In genomic region chr12:108244778-108245177, GRCm38 (mm10) we compare ENCODE assay signal across 8 mouse cellular contexts. TPM values are rescaled to one million over a fixed set of nuclear protein-coding genes. Genes with fewer than 3 reads are reported as not detected.
A peak's percentile ranks its signal among the peaks of the same experiment; 100 is the strongest.
DNase-seq lines count a peak whose midpoint lies in the region; ATAC-seq and TF ChIP-seq lines count a peak whose summit lies in the region.

No protein-coding gene starts in this region.

- H3K36me3 ChIP-seq in embryonic facial prominence, embryonic 15.5 days: no peaks in the 10 kb centered on the region

- no peak overlapping the region for H3K4me2 ChIP-seq in embryonic facial prominence, embryonic 15.5 days (replicated peaks)

- DNase-seq in layer of hippocampus, adult 2 months (ENCODE audit: low spot score in 2 of 2): no peak
- no peak for DNase-seq in layer of hippocampus, postnatal 25 days (ENCODE audit: extremely low spot score in 1 of 2, low spot score in 1 of 2)
- DNase-seq in heart, postnatal 10 days: peak; percentile 90 to 92
- peak; percentile 91 to 93 for DNase-seq in kidney, postnatal 25 days
- DNase-seq in testis, postnatal 10 days (ENCODE audit: low spot score): peak; percentile 79
- DNase-seq in thymus, postnatal 10 days (ENCODE audit: low spot score in 2 of 2): no peak

- no peak overlapping the region for H3K9ac ChIP-seq in embryonic facial prominence, embryonic 15.5 days

- H3K27me3 ChIP-seq in embryonic facial prominence, embryonic 15.5 days: no peaks in the 10 kb centered on the region

- intact Hi-C loops in heart, postnatal 10 days (cut with DNase I): no loop called here

- 0 out of 2 replicates have a peak overlapping the region, but pooled peaks have one; percentile 33 for H3K27ac ChIP-seq in layer of hippocampus, adult 2 months
- no peak overlapping the region for H3K27ac ChIP-seq in embryonic facial prominence, embryonic 15.5 days (replicated peaks)

- no peak overlapping the region for H3K4me3 ChIP-seq in layer of hippocampus, adult 2 months
- no peak overlapping the region for H3K4me3 ChIP-seq in embryonic facial prominence, embryonic 15.5 days (replicated peaks)

- no peaks in the 10 kb centered on the region for H3K9me3 ChIP-seq in embryonic facial prominence, embryonic 15.5 days (replicated peaks)

- 9% methylated on average over 8 of the region's 8 CpGs for WGBS in embryonic facial prominence, embryonic 15.5 days

- peaks cover 50% of the 10 kb centered on the region for H3K4me1 ChIP-seq in embryonic facial prominence, embryonic 15.5 days

- ATAC-seq in embryonic facial prominence, embryonic 15.5 days (ENCODE audit: insufficient number of reproducible peaks, low FRiP score, low TSS enrichment, low read depth): peak; percentile 35; the same call in 1 of the 2 replicates
- peak; percentile 64 for ATAC-seq in megakaryocyte progenitor cell, adult 5-6 weeks (replicated peaks; ENCODE audit: poor library complexity)

- TF ChIP-seq CTCF in layer of hippocampus, adult 2 months (conservative IDR thresholded peaks at IDR 0.05): no peak

RNA-seq across cellular contexts. Expression of gene Ccdc85c, which starts 30.4 kb away (rescaled TPM):
- 10 to 100 TPM; 68.4 to 68.5 TPM for total RNA-seq in layer of hippocampus, adult 2 months (2021)
- 10 to 100 TPM; 66.6 to 71.3 TPM for total RNA-seq in layer of hippocampus, postnatal 25 days (2021)
- 4.6 and 5.1 TPM in 2 replicates for polyA plus RNA-seq in embryonic facial prominence, embryonic 15.5 days (2015; fragmentation: Nextera tagmentation; extraction: Ambion mirVana)
- total RNA-seq in heart, postnatal 10 days (2021): 10 to 100 TPM; 32.8 to 34.4 TPM
- 0.39 and 0.64 TPM in 2 replicates for total RNA-seq in megakaryocyte progenitor cell, adult 5-6 weeks (2015)
- total RNA-seq in megakaryocyte progenitor cell, adult 5-6 weeks (2017): 0.46 and 1.6 TPM in 2 replicates

Comparison
In these comparisons a context has a peak if more than half of its experiments do, and no peak if none do; other contexts are left out.
1. DNase-seq: peak in heart, postnatal 10 days (2 of 2), kidney, postnatal 25 days (2 of 2) and testis, postnatal 10 days (single experiment); none in layer of hippocampus, adult 2 months (0 of 2), layer of hippocampus, postnatal 25 days (0 of 2) and thymus, postnatal 10 days (0 of 2).
2. RNA of gene Ccdc85c, which starts 30.4 kb away (total RNA-seq): 66.6 to 71.3 TPM in layer of hippocampus, postnatal 25 days, 68.4 to 68.5 TPM in layer of hippocampus, adult 2 months and 32.8 to 34.4 TPM in heart, postnatal 10 days; 0.39 to 1.6 TPM in megakaryocyte progenitor cell, adult 5-6 weeks; every median in the first group is over 10 times any median in the second.